Mouse (Mus musculus) heart, embryonic 11.5 days (tissue): ENCODE data around the gene 4930556J24Rik. TPM values are rescaled to one million over a fixed set of nuclear protein-coding genes. Genes with fewer than 3 reads are reported as not detected.
A peak's percentile ranks its signal among the peaks of the same experiment; 100 is the strongest.

ENCODE experiments used
- ATAC-seq: fragments of 200-750 bp; cut with Nextera tagmentation; replicated peaks from 2 replicates; pipeline ENCODE4 v1.8.0; 2017; ENCODE audit warnings: moderate library complexity; ENCODE audit not compliant: insufficient number of reproducible peaks, low FRiP score, low TSS enrichment
- H3K27ac ChIP-seq: fragments of 300-500 bp; sonication (generic); 2 replicates; pipeline ENCODE4 v1.5.1; 2014; ENCODE audit warnings: mild to moderate bottlenecking, low read depth, low read length
- H3K27me3 ChIP-seq: fragments of 300-500 bp; sonication (generic); 2 replicates; pipeline ENCODE4 v1.6.1; 2014; ENCODE audit warnings: mild to moderate bottlenecking, low read length, mixed read lengths; ENCODE audit not compliant: control insufficient read depth, insufficient read depth
- H3K36me3 ChIP-seq: fragments of 300-500 bp; sonication (generic); 2 replicates; pipeline ENCODE4 v1.6.1; 2014; ENCODE audit warnings: mild to moderate bottlenecking, low read length, moderate library complexity, mixed read lengths; ENCODE audit not compliant: control insufficient read depth, insufficient read depth
- H3K4me1 ChIP-seq: fragments of 300-500 bp; sonication (generic); 2 replicates; pipeline ENCODE4 v1.6.1; 2014; ENCODE audit warnings: low read length; ENCODE audit not compliant: control insufficient read depth, insufficient read depth
- H3K4me2 ChIP-seq: fragments of 300-500 bp; sonication (generic); 2 replicates; pipeline ENCODE4 v1.6.1; 2014; ENCODE audit warnings: mild to moderate bottlenecking, moderate library complexity
- H3K4me3 ChIP-seq: fragments of 300-500 bp; sonication (generic); 2 replicates; pipeline ENCODE4 v1.5.1; 2014; ENCODE audit warnings: low read depth, low read length
- H3K9ac ChIP-seq: fragments of 300-500 bp; sonication (generic); 2 replicates; pipeline ENCODE4 v1.6.1; 2014; ENCODE audit warnings: mild to moderate bottlenecking, low read depth, low read length, moderate library complexity
- H3K9me3 ChIP-seq: fragments of 300-500 bp; sonication (generic); replicated peaks from 2 replicates; pipeline ENCODE4 v1.6.1; 2016; ENCODE audit warnings: low read length; ENCODE audit not compliant: control insufficient read depth
- WGBS: fragments of 180-500 bp; shearing (Covaris S2); extraction: QIAGEN DNeasy Blood & Tissue Kit; methylation state at CpG from one replicate; pipeline ENCODE4 v1.1.7; 2014; ENCODE audit not compliant: insufficient replicate concordance; 5-methylcytosine and 5-hydroxymethylcytosine counted together
- polyA plus RNA-seq: library from polyadenylated mRNA; unstranded; fragments of >200 nt; fragmentation: Nextera tagmentation; extraction: Ambion mirVana; gene quantifications from 2 replicates; pipeline ENCODE4 v1.2.1, GENCODE M21; 2014

4930556J24Rik gene
- polyA plus RNA-seq, 1 experiment from 2014 or later, result 0.17 TPM

GRCm38 (mm10) chr11:3997978-3998720 lies 21.6 kb upstream of the 4930556J24Rik start:
- no peaks in the 10 kb centered on the region for H3K36me3 ChIP-seq
- H3K4me3 ChIP-seq, result peak overlapping the region; percentile 39
- H3K27ac ChIP-seq, result no peak overlapping the region
- 2% methylated on average over 66 of the region's 66 CpGs for WGBS
- no peaks in the 10 kb centered on the region for H3K9me3 ChIP-seq
- peaks cover 42% of the 10 kb centered on the region for H3K27me3 ChIP-seq
- peaks cover 2% of the 10 kb centered on the region; the same call in 1 of the 2 replicates for H3K4me1 ChIP-seq
- H3K9ac ChIP-seq, result 0 out of 2 replicates have a peak overlapping the region, but pooled peaks have one; percentile 22
- peak overlapping the region; percentile 66 for H3K4me2 ChIP-seq
- ATAC-seq, result no peak

- no peak overlapping the region for H3K9ac ChIP-seq
- no peak; the same call in 1 of the 2 replicates for ATAC-seq
- peaks cover 42% of the 10 kb centered on the region for H3K27me3 ChIP-seq
- H3K9me3 ChIP-seq, result no peaks in the 10 kb centered on the region
- no peak overlapping the region for H3K4me2 ChIP-seq
- peaks cover 2% of the 10 kb centered on the region; the same call in 1 of the 2 replicates for H3K4me1 ChIP-seq
- no peaks in the 10 kb centered on the region for H3K36me3 ChIP-seq
- H3K4me3 ChIP-seq, result no peak overlapping the region
- no peak overlapping the region for H3K27ac ChIP-seq
- 78% methylated on average over 3 of the region's 3 CpGs for WGBS
Observed at GRCm38 (mm10) chr11:3996840-3997239, 20.3 kb upstream of the 4930556J24Rik start.

GRCm38 (mm10) chr11:3995511-3995910 lies 18.9 kb upstream of the 4930556J24Rik start:
- Histone ChIP-seq H3K27me3 (peaks cover 40% of the 10 kb centered on the region), H3K4me1 (peaks cover 2% of the 10 kb centered on the region; the same call in 1 of the 2 replicates), H3K9ac (no peak overlapping the region), H3K27ac (no peak overlapping the region), H3K36me3 (no peaks in the 10 kb centered on the region), H3K9me3 (no peaks in the 10 kb centered on the region), H3K4me3 (no peak overlapping the region), H3K4me2 (no peak overlapping the region)
- 64% methylated on average over 5 of the region's 5 CpGs for WGBS
- ATAC-seq, result no peak

- no peaks in the 10 kb centered on the region for H3K9me3 ChIP-seq
- no peak overlapping the region for H3K9ac ChIP-seq
- H3K27ac ChIP-seq, result no peak overlapping the region
- no peak overlapping the region for H3K4me3 ChIP-seq
- H3K27me3 ChIP-seq, result peaks cover 24% of the 10 kb centered on the region
- H3K36me3 ChIP-seq, result no peaks in the 10 kb centered on the region
- no peak for ATAC-seq
- H3K4me1 ChIP-seq, result peaks cover 2% of the 10 kb centered on the region; the same call in 1 of the 2 replicates
- H3K4me2 ChIP-seq, result no peak overlapping the region
- 78% methylated on average over 6 of the region's 6 CpGs for WGBS
Observed at GRCm38 (mm10) chr11:3993914-3994313, 17.3 kb upstream of the 4930556J24Rik start.

GRCm38 (mm10) chr11:3993132-3993531 lies 16.6 kb upstream of the 4930556J24Rik start:
- Histone ChIP-seq H3K9ac (no peak overlapping the region), H3K4me3 (no peak overlapping the region), H3K27me3 (peaks cover 16% of the 10 kb centered on the region), H3K4me2 (no peak overlapping the region), H3K4me1 (no peaks in the 10 kb centered on the region; the same call in 1 of the 2 replicates), H3K9me3 (no peaks in the 10 kb centered on the region), H3K36me3 (no peaks in the 10 kb centered on the region), H3K27ac (no peak overlapping the region)
- 67% methylated on average over 6 of the region's 6 CpGs for WGBS
- ATAC-seq, result no peak

GRCm38 (mm10) chr11:3989748-3990147 lies 13.2 kb upstream of the 4930556J24Rik start:
- 44% methylated on average over 3 of the region's 3 CpGs for whole genome bisulfite sequencing
- Histone ChIP-seq H3K27ac (no peak overlapping the region), H3K27me3 (no peaks in the 10 kb centered on the region), H3K9me3 (no peaks in the 10 kb centered on the region), H3K4me1 (no peaks in the 10 kb centered on the region), H3K4me3 (no peak overlapping the region), H3K4me2 (no peak overlapping the region), H3K9ac (no peak overlapping the region), H3K36me3 (no peaks in the 10 kb centered on the region)
- ATAC-seq, result no peak

- ATAC-seq, result 0 out of 2 replicates have a peak, but pooled peaks have one; percentile 29
- Histone ChIP-seq H3K27ac (no peak overlapping the region), H3K36me3 (peaks cover 4% of the 10 kb centered on the region; the same call in 1 of the 2 replicates), H3K27me3 (peaks cover 7% of the 10 kb centered on the region; the same call in 1 of the 2 replicates), H3K4me2 (peak overlapping the region; percentile 89), H3K9me3 (no peaks in the 10 kb centered on the region), H3K4me3 (peak overlapping the region; percentile 44), H3K9ac (peak overlapping the region; percentile 54; the same call in 1 of the 2 replicates), H3K4me1 (peaks cover 17% of the 10 kb centered on the region)
- 8% methylated on average over 15 of the region's 15 CpGs for WGBS
Observed at GRCm38 (mm10) chr11:3983863-3984745, 7.5 kb upstream of the 4930556J24Rik start.

GRCm38 (mm10) chr11:3983291-3983862 lies 6.8 kb upstream of the 4930556J24Rik start, which contains the start of gene Gal3st1:
Gene Gal3st1, plus strand, starts transcription at chr11:3983636.
- WGBS, result under 1% methylated on average over 34 of the region's 37 CpGs
- no peak for ATAC-seq
- Histone ChIP-seq H3K9ac (peak within 1 kb of the TSS; percentile 54; the same call in 1 of the 2 replicates), H3K9me3 (no peaks in the 10 kb centered on the region), H3K27ac (no peak within 1 kb of the TSS), H3K4me3 (peak within 1 kb of the TSS; percentile 44), H3K4me1 (peaks cover 17% of the 10 kb centered on the region), H3K27me3 (peaks cover 7% of the 10 kb centered on the region; the same call in 1 of the 2 replicates), H3K4me2 (peak within 1 kb of the TSS; percentile 89), H3K36me3 (peaks cover 9% of the 10 kb centered on the region)
